Mouse (Mus musculus) neural tube, embryonic 15.5 days (tissue): ENCODE measurements around the gene Ppat. TPM values are rescaled to one million over a fixed set of nuclear protein-coding genes. Genes with fewer than 3 reads are reported as not detected.
"Not testable (repeated sequence)": the region's sequence is repeated elsewhere in the genome, so short reads cannot be mapped to it uniquely, and the experiment has no call there.

ENCODE experiments used
- ATAC-seq: fragments of 200-750 bp; cut with Nextera tagmentation; 2 replicates; pipeline ENCODE4 v1.8.0; 2017; ENCODE audit warnings: mild to moderate bottlenecking, moderate TSS enrichment, moderate library complexity; ENCODE audit not compliant: low FRiP score
- H3K27ac ChIP-seq: fragments of 300-500 bp; sonication (generic); replicated peaks from 2 replicates; pipeline ENCODE4 v1.5.1; 2015; ENCODE audit warnings: mild to moderate bottlenecking, inconsistent platforms
- H3K27me3 ChIP-seq: fragments of 300-500 bp; sonication (generic); replicated peaks from 2 replicates; pipeline ENCODE4 v1.6.1; 2015; ENCODE audit warnings: inconsistent platforms
- H3K36me3 ChIP-seq: fragments of 300-500 bp; sonication (generic); 2 replicates; pipeline ENCODE4 v1.6.1; 2015; ENCODE audit warnings: inconsistent platforms
- H3K4me1 ChIP-seq: fragments of 300-500 bp; sonication (generic); 2 replicates; pipeline ENCODE4 v1.6.1; 2015; ENCODE audit warnings: inconsistent platforms
- H3K4me2 ChIP-seq: fragments of 300-500 bp; sonication (generic); 2 replicates; pipeline ENCODE4 v1.6.1; 2015; ENCODE audit warnings: inconsistent platforms, mild to moderate bottlenecking, moderate library complexity
- H3K4me3 ChIP-seq: fragments of 300-500 bp; sonication (generic); replicated peaks from 2 replicates; pipeline ENCODE4 v1.5.1; 2015; ENCODE audit warnings: mild to moderate bottlenecking, inconsistent platforms
- H3K9ac ChIP-seq: fragments of 300-500 bp; sonication (generic); replicated peaks from 2 replicates; pipeline ENCODE4 v1.6.1; 2015; ENCODE audit warnings: mild to moderate bottlenecking, inconsistent platforms
- H3K9me3 ChIP-seq: fragments of 300-500 bp; sonication (generic); replicated peaks from 2 replicates; pipeline ENCODE4 v1.6.1; 2016; ENCODE audit warnings: inconsistent platforms
- WGBS: fragments of 180-500 bp; shearing (Covaris S2); methylation state at CpG from one replicate; pipeline ENCODE4 v1.1.7; 2015; ENCODE audit warnings: mixed read lengths; 5-methylcytosine and 5-hydroxymethylcytosine counted together
- polyA plus RNA-seq: library from polyadenylated mRNA; unstranded; fragments of >200 nt; fragmentation: Nextera tagmentation; extraction: Ambion mirVana; gene quantifications from 2 replicates; pipeline ENCODE4 v1.2.1, GENCODE M21; 2015

Gene Ppat
- polyA plus RNA-seq, 1 experiment from 2014 or later: 10.6 TPM

DNA sequence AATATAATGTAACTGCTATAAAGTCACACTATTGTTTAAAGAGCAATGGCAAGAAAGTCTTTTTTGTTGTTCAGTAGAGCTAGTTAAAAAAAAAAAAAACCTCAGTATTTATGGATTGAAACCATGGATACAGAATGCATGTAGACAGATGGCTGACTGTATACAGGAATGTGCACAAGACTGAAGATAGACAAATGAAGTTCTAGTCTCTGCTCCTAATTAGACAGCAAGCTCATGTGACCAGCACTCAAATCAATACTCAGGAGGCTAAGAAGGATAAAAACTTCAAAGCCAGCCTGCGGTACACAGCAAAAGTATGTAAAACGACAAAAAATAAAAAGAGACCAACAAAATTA, 5.7 kb downstream of the Ppat start:
- no peak overlapping the region for H3K4me3 ChIP-seq
- H3K27ac ChIP-seq: no peak overlapping the region
- H3K27me3 ChIP-seq: no peaks in the 10 kb centered on the region
- no peak overlapping the region for H3K4me2 ChIP-seq
- no peak overlapping the region for H3K9ac ChIP-seq
- peaks cover 19% of the 10 kb centered on the region for H3K4me1 ChIP-seq
- WGBS: 79% methylated on average over 2 of the region's 2 CpGs
- no peak for ATAC-seq
- no peaks in the 10 kb centered on the region for H3K36me3 ChIP-seq
- no peaks in the 10 kb centered on the region for H3K9me3 ChIP-seq

DNA sequence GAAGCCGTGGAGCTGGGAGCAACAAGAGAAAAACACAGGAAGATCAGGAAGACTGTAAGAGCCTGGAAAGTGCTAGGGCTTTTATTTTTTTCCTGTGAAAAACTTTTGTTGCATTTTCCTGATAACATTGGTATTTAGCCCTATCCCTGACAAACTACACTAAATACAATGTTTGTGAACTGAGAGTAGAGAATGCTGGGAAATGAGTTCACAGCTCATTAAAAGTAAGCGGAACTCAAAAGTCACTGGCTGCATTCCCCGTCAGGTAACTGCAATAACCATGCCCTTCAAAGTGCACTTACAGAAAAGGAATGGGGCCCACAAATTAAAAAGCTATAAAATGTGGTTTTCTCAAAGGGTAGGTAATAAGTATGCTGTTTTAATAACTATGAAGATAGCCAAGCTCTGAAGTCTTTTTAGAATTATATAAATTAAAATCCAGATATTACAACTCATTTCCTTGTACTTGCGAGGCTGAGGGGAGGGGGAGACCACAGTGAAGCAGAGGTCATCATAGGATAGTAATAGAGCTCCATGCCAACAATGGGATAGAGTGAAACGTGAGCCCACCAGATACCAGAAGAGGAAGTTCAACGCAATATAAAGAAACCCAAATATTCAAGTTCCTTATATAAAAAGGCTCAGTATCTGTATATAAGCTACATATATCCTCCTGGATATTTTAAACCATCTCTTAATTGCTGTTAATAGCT, 6.3 kb downstream of the Ppat start:
- H3K4me3 ChIP-seq: no peak overlapping the region
- no peaks in the 10 kb centered on the region for H3K9me3 ChIP-seq
- H3K36me3 ChIP-seq: no peaks in the 10 kb centered on the region
- H3K4me1 ChIP-seq: peaks cover 14% of the 10 kb centered on the region
- no peak for ATAC-seq
- no peak overlapping the region for H3K27ac ChIP-seq
- H3K4me2 ChIP-seq: no peak overlapping the region
- H3K9ac ChIP-seq: no peak overlapping the region
- WGBS: 73% methylated on average over 6 of the region's 6 CpGs
- H3K27me3 ChIP-seq: no peaks in the 10 kb centered on the region

DNA sequence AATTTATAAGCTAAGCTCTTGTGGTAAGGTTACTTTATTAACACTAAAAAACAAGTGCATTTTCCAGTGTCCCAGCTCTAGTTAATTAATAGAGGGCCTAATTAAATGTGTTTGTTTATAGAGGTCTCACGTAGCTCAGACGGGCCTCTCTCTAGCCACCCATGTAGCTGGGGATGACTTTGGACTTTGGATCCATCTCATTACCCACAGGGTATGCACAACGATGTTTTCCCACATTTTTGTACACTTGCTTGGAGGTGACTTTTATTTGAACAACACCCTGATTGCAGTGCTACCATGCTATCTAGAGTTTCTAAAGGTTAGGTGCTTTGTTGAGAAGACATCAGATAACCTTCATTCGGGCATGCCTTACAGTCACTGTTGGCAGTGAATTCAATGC, 8.9 kb downstream of the Ppat start:
- Histone ChIP-seq H3K9ac (no peak overlapping the region), H3K4me1 (0 out of 2 replicates have a peak, but pooled peaks cover 4% of the 10 kb centered on the region), H3K4me3 (no peak overlapping the region), H3K4me2 (no peak overlapping the region), H3K27me3 (no peaks in the 10 kb centered on the region), H3K27ac (no peak overlapping the region), H3K36me3 (peaks cover 5% of the 10 kb centered on the region; the same call in 1 of the 2 replicates), H3K9me3 (no peaks in the 10 kb centered on the region)
- WGBS: 91% methylated on average over 4 of the region's 4 CpGs
- no peak for ATAC-seq

DNA sequence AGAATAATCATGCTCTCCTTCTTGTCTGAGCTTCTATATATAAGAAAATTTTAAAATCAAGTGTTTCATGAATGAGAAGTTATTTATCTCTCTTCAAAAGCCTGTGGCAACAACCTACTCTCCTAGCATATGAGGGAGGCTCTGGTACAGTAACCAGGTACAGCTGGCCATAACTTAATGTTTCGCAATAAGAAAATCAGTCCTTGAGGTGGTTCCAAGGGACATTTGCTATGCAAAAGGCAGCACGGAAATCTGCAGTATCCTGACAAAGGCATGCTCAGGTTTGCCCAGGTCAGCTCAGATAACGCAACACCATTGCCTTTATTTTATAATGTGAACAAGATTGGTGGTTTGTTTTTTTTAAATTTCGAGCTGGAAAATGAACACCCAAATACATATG, 9.4 kb downstream of the Ppat start:
- Histone ChIP-seq H3K9me3 (no peaks in the 10 kb centered on the region), H3K27me3 (no peaks in the 10 kb centered on the region), H3K27ac (no peak overlapping the region), H3K9ac (no peak overlapping the region), H3K36me3 (peaks cover 5% of the 10 kb centered on the region; the same call in 1 of the 2 replicates), H3K4me3 (no peak overlapping the region), H3K4me1 (0 out of 2 replicates have a peak, but pooled peaks cover under 1% of the 10 kb centered on the region), H3K4me2 (no peak overlapping the region)
- ATAC-seq: no peak
- 95% methylated on average over 4 of the region's 4 CpGs for WGBS

DNA sequence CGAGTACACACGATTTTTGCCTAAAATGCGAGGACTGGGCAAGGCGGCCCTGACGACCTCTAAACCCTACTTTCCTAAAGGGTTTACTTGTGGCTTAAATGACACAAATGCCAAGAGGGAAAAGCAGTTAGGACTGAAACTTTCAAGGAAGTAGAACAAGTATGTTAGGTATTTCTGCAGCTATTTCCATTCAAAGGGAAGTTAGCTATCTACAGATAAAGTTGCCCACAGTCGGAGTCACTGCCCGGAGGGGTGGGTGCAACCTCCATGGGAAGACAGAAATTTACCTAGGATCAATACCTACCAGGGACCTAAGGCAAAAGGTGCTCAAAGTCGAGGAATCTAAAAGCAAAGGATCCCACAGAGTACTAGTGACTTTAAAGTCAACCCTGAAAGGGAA, 11.7 kb downstream of the Ppat start:
- whole genome bisulfite sequencing: 98% methylated on average over 8 of the region's 8 CpGs
- H3K27me3 ChIP-seq: no peaks in the 10 kb centered on the region
- H3K4me2 ChIP-seq: no peak overlapping the region
- H3K36me3 ChIP-seq: peaks cover 5% of the 10 kb centered on the region; the same call in 1 of the 2 replicates
- no peak overlapping the region for H3K27ac ChIP-seq
- no peaks in the 10 kb centered on the region for H3K9me3 ChIP-seq
- no peak overlapping the region for H3K9ac ChIP-seq
- no peak overlapping the region for H3K4me3 ChIP-seq
- no peak for ATAC-seq
- no peaks in the 10 kb centered on the region for H3K4me1 ChIP-seq

DNA sequence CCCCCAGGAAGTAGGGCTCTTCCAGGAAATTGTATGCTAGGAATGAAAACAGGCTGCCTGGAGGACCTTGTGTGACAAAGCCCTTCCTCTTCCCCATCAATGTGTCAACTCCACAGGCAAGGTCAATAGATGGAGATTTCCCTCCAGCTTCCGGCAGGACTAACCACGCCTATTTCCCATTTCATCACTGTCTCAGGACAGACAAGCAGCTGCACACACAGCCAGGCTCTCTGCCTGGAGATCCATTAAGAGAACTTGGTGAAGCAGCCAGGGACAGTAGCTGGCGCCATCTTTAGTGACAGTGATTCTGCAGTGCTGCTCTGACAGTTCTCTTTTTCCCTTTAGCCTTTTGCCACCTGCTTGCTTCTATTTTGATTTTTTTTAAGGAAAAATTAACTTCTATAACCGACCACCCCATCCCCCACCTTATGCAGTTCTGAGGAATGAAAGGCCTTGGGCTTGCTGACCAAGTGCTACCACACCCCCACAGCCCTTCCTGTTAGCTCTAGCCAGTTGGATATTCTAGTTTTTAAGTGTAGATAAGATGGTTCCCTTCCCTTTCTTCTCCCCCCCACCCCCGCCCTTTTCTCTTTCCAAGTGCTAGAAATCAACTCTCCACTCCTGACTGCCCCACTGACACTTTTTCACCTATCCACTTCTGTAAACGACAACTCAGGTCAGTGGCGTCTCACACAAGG, 22.0 kb downstream of the Ppat start:
- Histone ChIP-seq H3K4me3 (no peak overlapping the region), H3K27ac (no peak overlapping the region), H3K36me3 (peaks cover 23% of the 10 kb centered on the region), H3K9ac (no peak overlapping the region), H3K4me2 (no peak overlapping the region), H3K27me3 (no peaks in the 10 kb centered on the region), H3K9me3 (no peaks in the 10 kb centered on the region), H3K4me1 (no peaks in the 10 kb centered on the region)
- 85% methylated on average over 7 of the region's 7 CpGs for WGBS
- ATAC-seq: no peak

DNA sequence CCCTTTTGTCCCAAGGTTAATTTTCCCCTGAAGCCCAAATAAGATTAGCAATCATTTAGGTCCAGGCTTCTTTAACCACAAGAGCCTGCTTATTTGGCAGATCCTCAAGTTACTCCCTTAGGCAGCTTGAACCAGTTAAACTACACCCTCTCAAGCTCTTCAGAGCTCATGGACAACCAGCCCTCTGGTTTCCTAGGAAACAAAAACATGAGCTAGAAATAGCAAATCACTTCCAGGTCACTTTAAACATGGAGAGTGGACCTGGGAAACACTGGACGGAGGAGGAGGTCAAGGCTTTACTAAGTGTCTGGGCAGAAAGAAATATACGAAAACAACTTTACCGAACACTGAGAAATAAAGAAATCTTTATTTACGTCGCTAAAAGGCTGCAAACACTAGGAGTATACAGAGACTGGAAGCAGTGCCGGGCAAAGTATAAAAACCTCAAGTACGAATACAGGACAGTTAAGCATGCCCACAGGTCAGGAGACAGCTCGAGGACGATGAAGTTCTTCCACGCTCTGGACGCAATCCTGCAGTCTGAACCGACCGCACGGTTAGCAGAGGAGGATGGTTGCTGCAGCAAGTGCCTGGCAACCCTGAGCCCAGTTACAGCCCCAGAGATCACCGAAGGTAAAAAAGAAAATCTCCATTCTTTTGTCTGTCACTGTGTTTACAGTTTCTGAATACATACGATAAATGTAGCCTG, 23.1 kb downstream of the Ppat start:
- no peaks in the 10 kb centered on the region for H3K9me3 ChIP-seq
- no peak overlapping the region for H3K9ac ChIP-seq
- H3K27ac ChIP-seq: 0 out of 2 replicates have a peak overlapping the region, but pooled peaks have one; percentile 1
- no peak overlapping the region; the same call in 1 of the 2 replicates for H3K4me2 ChIP-seq
- H3K36me3 ChIP-seq: peaks cover 23% of the 10 kb centered on the region
- WGBS: 85% methylated on average over 16 of the region's 16 CpGs
- H3K4me3 ChIP-seq: no peak overlapping the region
- no peaks in the 10 kb centered on the region for H3K27me3 ChIP-seq
- no peak for ATAC-seq
- no peaks in the 10 kb centered on the region for H3K4me1 ChIP-seq

DNA sequence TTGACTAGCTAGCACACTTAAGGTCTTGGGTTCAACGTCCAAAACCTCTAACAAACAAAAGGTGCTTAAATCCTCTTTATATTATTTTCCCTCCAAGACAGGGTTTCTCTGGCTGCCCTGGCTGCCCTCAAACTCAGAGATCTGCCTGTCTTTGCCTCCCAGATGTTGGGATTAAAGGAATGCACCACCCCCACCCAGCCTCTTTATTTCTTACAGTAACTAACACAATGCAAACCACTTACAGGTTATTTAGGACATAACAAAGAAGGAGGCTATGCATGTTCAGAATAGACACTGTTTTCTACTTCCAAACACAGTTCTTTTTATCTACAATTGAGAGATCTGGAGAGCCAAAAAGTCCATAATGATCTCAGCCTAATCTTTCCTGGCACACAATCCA, 27.1 kb downstream of the Ppat start:
- Histone ChIP-seq H3K4me2 (no peak overlapping the region), H3K27ac (no peak overlapping the region), H3K27me3 (no peaks in the 10 kb centered on the region), H3K4me3 (no peak overlapping the region), H3K36me3 (peaks cover 37% of the 10 kb centered on the region), H3K9ac (no peak overlapping the region), H3K4me1 (no peaks in the 10 kb centered on the region), H3K9me3 (no peaks in the 10 kb centered on the region)
- ATAC-seq: no peak
- WGBS: 91% methylated on average over 1 of the region's 1 CpGs

DNA sequence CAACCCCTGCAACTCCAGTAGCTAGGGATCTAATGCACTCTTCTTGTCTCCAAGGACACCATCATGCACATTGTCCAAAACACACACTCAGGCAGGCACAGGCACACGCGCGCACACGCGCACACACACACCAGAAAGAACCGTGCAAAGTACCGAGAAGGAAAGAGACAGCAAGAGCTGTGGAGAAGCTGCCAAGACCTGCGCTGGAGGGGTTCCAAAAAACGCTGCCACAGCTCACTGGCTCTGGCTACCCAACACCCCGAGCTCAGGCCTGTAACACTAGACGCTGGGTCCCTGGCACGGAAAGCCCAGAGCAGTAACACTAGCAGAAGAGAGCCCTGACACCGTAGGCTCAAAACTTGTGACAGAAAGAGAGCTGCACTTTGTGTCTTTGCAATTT, 27.9 kb downstream of the Ppat start:
- H3K9me3 ChIP-seq: no peaks in the 10 kb centered on the region
- H3K9ac ChIP-seq: no peak overlapping the region
- no peak overlapping the region for H3K4me3 ChIP-seq
- 85% methylated on average over 13 of the region's 13 CpGs for WGBS
- H3K27me3 ChIP-seq: no peaks in the 10 kb centered on the region
- H3K4me1 ChIP-seq: no peaks in the 10 kb centered on the region
- no peak overlapping the region for H3K27ac ChIP-seq
- no peak for ATAC-seq
- no peak overlapping the region for H3K4me2 ChIP-seq
- H3K36me3 ChIP-seq: peaks cover 39% of the 10 kb centered on the region

DNA sequence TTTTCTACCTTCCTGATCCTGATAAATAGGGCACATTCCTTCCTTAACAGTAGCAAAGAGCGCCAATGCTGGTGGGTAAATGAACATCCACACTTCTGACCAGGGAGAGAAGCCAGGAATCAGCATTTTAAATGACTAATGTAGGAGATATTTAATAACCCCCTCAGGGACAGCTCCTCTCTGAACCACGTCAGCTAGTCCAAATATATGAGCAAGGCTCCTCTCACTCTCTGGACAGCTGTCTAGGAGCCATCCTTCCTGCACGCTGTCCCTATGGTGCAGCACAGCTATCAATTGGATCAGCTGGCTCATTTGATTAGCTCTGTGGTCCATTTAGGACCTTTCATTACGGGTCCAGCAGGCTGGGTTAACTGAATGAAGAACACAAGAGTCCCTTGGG, 28.5 kb downstream of the Ppat start:
- 72% methylated on average over 4 of the region's 4 CpGs for WGBS
- Histone ChIP-seq H3K9ac (no peak overlapping the region), H3K27ac (no peak overlapping the region), H3K4me1 (no peaks in the 10 kb centered on the region), H3K27me3 (no peaks in the 10 kb centered on the region), H3K4me3 (no peak overlapping the region), H3K4me2 (no peak overlapping the region), H3K36me3 (peaks cover 44% of the 10 kb centered on the region), H3K9me3 (no peaks in the 10 kb centered on the region)
- no peak for ATAC-seq

DNA sequence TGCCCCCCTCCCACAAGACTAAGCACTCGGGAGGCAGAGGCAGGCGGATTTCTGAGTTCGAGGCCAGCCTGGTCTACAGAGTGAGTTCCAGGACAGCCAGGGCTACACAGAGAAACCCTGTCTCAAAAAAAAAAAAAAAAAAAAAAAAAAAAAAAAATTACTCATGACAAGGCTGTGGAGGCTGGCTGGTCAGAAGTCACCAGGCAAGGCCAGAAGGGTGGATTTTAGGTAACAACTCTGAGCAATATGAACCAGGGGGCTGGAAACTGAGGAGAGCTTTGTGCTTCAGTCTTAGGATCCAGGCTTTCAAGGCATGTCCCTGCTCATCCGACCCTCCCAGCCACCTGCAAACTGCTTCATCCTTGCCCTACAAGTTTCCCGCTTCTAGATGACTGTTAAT, 38.9 kb downstream of the Ppat start:
- not testable (repeated sequence) for H3K27ac ChIP-seq, H3K4me1 ChIP-seq, ATAC-seq, H3K9ac ChIP-seq, H3K27me3 ChIP-seq, H3K4me2 ChIP-seq, H3K9me3 ChIP-seq, H3K4me3 ChIP-seq
- H3K36me3 ChIP-seq: peaks cover 10% of the 10 kb centered on the region
- 89% methylated on average over 5 of the region's 5 CpGs for WGBS

DNA sequence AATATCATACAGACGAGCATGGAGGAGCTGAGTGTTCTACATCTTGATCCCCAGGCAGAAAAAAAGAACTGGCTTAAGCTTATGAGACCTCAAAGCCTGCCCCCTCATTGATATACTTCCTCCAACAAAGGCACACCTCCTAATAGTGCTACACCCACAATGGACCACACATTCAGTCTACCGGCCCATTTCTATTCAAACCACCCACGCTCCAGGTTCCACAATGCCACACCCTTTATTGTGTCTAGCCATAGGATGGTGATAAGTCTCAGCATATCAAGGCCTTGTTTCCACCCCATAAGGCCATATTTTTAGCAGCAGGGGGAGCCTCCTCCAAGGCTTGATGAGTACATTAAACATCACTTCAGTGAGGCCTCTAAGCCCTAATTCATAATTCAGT, 40.6 kb downstream of the Ppat start:
- Histone ChIP-seq H3K36me3 (peaks cover 10% of the 10 kb centered on the region), H3K4me1 (peaks cover 8% of the 10 kb centered on the region), H3K9me3 (no peaks in the 10 kb centered on the region), H3K27me3 (no peaks in the 10 kb centered on the region), H3K4me3 (no peak overlapping the region), H3K9ac (no peak overlapping the region), H3K4me2 (no peak overlapping the region), H3K27ac (no peak overlapping the region)
- no peak for ATAC-seq
- WGBS: 76% methylated on average over 3 of the region's 3 CpGs
